Mouse (Mus musculus): Measurements from ENCODE around the gene Higd1a. TPM values are rescaled to one million over a fixed set of nuclear protein-coding genes. Genes with fewer than 3 reads are reported as not detected.

Higd1a gene
- polyA plus RNA-seq, 1 experiment: 68.9 TPM

- TF ChIP-seq POLR2A (IDR thresholded peaks at IDR 0.05; ENCODE audit: borderline replicate concordance, control insufficient read depth, low read depth, low read length) (no peak), CTCF (IDR thresholded peaks at IDR 0.05; ENCODE audit: control insufficient read depth, insufficient read depth, low read length) (no peak)
- 74% methylated on average over 5 of the region's 5 CpGs for WGBS
- Histone ChIP-seq H3K27ac (ENCODE audit: control insufficient read depth, insufficient read depth, low read depth, low read length, poor library complexity) (no peak overlapping the region), H3K4me3 (replicated peaks; ENCODE audit: control insufficient read depth, low read depth, low read length) (no peak overlapping the region), H3K4me1 (ENCODE audit: control insufficient read depth, insufficient read depth, low read length) (peaks cover 5% of the 10 kb centered on the region; the same call in 1 of the 2 replicates)
Measured at GRCm38 (mm10) chr9:121901710-121902700, 43.8 kb upstream of the Higd1a start.

DNA sequence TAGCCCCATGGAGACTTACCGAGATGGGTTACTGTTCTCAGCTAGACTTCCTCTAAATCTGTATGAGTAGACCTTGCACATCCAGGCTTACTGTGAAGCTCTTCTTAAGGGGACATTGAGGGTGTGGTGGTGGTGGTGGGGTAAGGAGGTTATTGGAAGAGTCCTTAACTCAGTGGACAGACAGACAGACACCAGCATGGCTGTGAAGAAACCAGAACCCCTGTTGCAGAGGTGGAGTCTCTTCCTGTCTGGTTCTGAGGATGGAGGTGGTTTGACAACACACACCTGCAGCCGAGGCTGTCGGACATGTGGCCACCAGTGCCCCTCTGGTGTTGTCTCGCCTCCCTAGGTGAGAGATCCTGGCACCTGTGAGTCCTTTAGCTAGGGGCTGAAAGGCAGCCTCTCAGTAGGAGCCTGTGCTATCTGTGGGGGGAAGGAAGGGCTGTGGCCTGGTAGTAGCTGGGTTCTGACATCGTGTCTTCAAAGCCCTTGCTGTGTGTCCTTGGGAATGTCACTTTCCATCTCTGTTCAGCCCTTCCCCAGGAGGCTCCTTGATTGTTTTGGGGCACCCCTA lies 42.2 kb upstream of the Higd1a start:
- H3K4me1 ChIP-seq (ENCODE audit: control insufficient read depth, insufficient read depth, low read length): peaks cover 5% of the 10 kb centered on the region; the same call in 1 of the 2 replicates

GRCm38 (mm10) chr9:121899306-121899705 lies 41.1 kb upstream of the Higd1a start:
- no peak overlapping the region for H3K4me3 ChIP-seq (replicated peaks; ENCODE audit: control insufficient read depth, low read depth, low read length)
- TF ChIP-seq POLR2A (IDR thresholded peaks at IDR 0.05; ENCODE audit: borderline replicate concordance, control insufficient read depth, low read depth, low read length) (no peak), CTCF (IDR thresholded peaks at IDR 0.05; ENCODE audit: control insufficient read depth, insufficient read depth, low read length) (no peak)
- H3K4me1 ChIP-seq (ENCODE audit: control insufficient read depth, insufficient read depth, low read length): peaks cover 2% of the 10 kb centered on the region; the same call in 1 of the 2 replicates
- WGBS: 78% methylated on average over 6 of the region's 6 CpGs
- no peak overlapping the region for H3K27ac ChIP-seq (ENCODE audit: control insufficient read depth, insufficient read depth, low read depth, low read length, poor library complexity)

More for the DNA sequence above, 42.2 kb upstream of the Higd1a start:
- no peak overlapping the region for H3K27ac ChIP-seq (ENCODE audit: control insufficient read depth, insufficient read depth, low read depth, low read length, poor library complexity)
- no peak overlapping the region for H3K4me3 ChIP-seq (replicated peaks; ENCODE audit: control insufficient read depth, low read depth, low read length)
- TF ChIP-seq POLR2A (IDR thresholded peaks at IDR 0.05; ENCODE audit: borderline replicate concordance, control insufficient read depth, low read depth, low read length) (no peak), CTCF (IDR thresholded peaks at IDR 0.05; ENCODE audit: control insufficient read depth, insufficient read depth, low read length) (no peak)
- 57% methylated on average over 5 of the region's 5 CpGs for WGBS

- 75% methylated on average over 9 of the region's 9 CpGs for WGBS
- TF ChIP-seq CTCF (IDR thresholded peaks at IDR 0.05; ENCODE audit: control insufficient read depth, insufficient read depth, low read length): no peak
- TF ChIP-seq POLR2A (IDR thresholded peaks at IDR 0.05; ENCODE audit: borderline replicate concordance, control insufficient read depth, low read depth, low read length): no peak
- Histone ChIP-seq H3K4me3 (replicated peaks; ENCODE audit: control insufficient read depth, low read depth, low read length) (no peak within 1 kb of the TSS), H3K27ac (ENCODE audit: control insufficient read depth, insufficient read depth, low read depth, low read length, poor library complexity) (no peak within 1 kb of the TSS), H3K4me1 (ENCODE audit: control insufficient read depth, insufficient read depth, low read length) (no peaks in the 10 kb centered on the region; the same call in 1 of the 2 replicates)
Measured at GRCm38 (mm10) chr9:121898245-121898644, 40.1 kb upstream of the Higd1a start, which contains the start of gene Ackr2. TSS of gene Ackr2 (plus strand) at chr9:121898355.

- no peak overlapping the region for H3K4me3 ChIP-seq (replicated peaks; ENCODE audit: control insufficient read depth, low read depth, low read length)
- 63% methylated on average over 4 of the region's 4 CpGs for WGBS
- TF ChIP-seq CTCF (IDR thresholded peaks at IDR 0.05; ENCODE audit: control insufficient read depth, insufficient read depth, low read length) (no peak), POLR2A (IDR thresholded peaks at IDR 0.05; ENCODE audit: borderline replicate concordance, control insufficient read depth, low read depth, low read length) (no peak)
- H3K4me1 ChIP-seq (ENCODE audit: control insufficient read depth, insufficient read depth, low read length): no peaks in the 10 kb centered on the region
- H3K27ac ChIP-seq (ENCODE audit: control insufficient read depth, insufficient read depth, low read depth, low read length, poor library complexity): no peak overlapping the region
Measured at GRCm38 (mm10) chr9:121896820-121897219, 38.7 kb upstream of the Higd1a start.

GRCm38 (mm10) chr9:121895392-121895993 lies 37.3 kb upstream of the Higd1a start:
- 61% methylated on average over 7 of the region's 7 CpGs for WGBS
- no peak overlapping the region for H3K27ac ChIP-seq (ENCODE audit: control insufficient read depth, insufficient read depth, low read depth, low read length, poor library complexity)
- no peak overlapping the region for H3K4me3 ChIP-seq (replicated peaks; ENCODE audit: control insufficient read depth, low read depth, low read length)
- TF ChIP-seq CTCF (IDR thresholded peaks at IDR 0.05; ENCODE audit: control insufficient read depth, insufficient read depth, low read length): no peak
- no peak for TF ChIP-seq POLR2A (IDR thresholded peaks at IDR 0.05; ENCODE audit: borderline replicate concordance, control insufficient read depth, low read depth, low read length)
- no peaks in the 10 kb centered on the region for H3K4me1 ChIP-seq (ENCODE audit: control insufficient read depth, insufficient read depth, low read length)

GRCm38 (mm10) chr9:121894447-121894846 lies 36.3 kb upstream of the Higd1a start:
- TF ChIP-seq CTCF (IDR thresholded peaks at IDR 0.05; ENCODE audit: control insufficient read depth, insufficient read depth, low read length): no peak
- no peak for TF ChIP-seq POLR2A (IDR thresholded peaks at IDR 0.05; ENCODE audit: borderline replicate concordance, control insufficient read depth, low read depth, low read length)
- 78% methylated on average over 7 of the region's 7 CpGs for WGBS
- no peak overlapping the region for H3K4me3 ChIP-seq (replicated peaks; ENCODE audit: control insufficient read depth, low read depth, low read length)
- H3K27ac ChIP-seq (ENCODE audit: control insufficient read depth, insufficient read depth, low read depth, low read length, poor library complexity): no peak overlapping the region
- no peaks in the 10 kb centered on the region for H3K4me1 ChIP-seq (ENCODE audit: control insufficient read depth, insufficient read depth, low read length)

Measured in bone marrow, adult 2 months (tissue).